Mouse (Mus musculus) adrenal gland, postnatal 0 days (tissue): ENCODE results near the gene Wnt5b. TPM values are rescaled to one million over a fixed set of nuclear protein-coding genes. Genes with fewer than 3 reads are reported as not detected.

Source experiments
- polyA plus RNA-seq: library from polyadenylated mRNA; unstranded; fragments of >200 nt; fragmentation: Nextera tagmentation; extraction: Ambion mirVana; gene quantifications from 2 replicates; pipeline ENCODE4 v1.2.1, GENCODE M21; 2015

Gene Wnt5b
- 11.9 and 24.0 TPM in 2 replicates for polyA plus RNA-seq

GRCm38 (mm10) chr6:119543803-119544517, at the start of gene Wnt5b:
Gene Wnt5b (minus strand): TSS chr6:119544347.

GRCm38 (mm10) chr6:119479343-119479875, 64.7 kb downstream of the Wnt5b start, which contains the start of gene Fbxl14:
Gene Fbxl14 (plus strand): TSS chr6:119479668.

DNA sequence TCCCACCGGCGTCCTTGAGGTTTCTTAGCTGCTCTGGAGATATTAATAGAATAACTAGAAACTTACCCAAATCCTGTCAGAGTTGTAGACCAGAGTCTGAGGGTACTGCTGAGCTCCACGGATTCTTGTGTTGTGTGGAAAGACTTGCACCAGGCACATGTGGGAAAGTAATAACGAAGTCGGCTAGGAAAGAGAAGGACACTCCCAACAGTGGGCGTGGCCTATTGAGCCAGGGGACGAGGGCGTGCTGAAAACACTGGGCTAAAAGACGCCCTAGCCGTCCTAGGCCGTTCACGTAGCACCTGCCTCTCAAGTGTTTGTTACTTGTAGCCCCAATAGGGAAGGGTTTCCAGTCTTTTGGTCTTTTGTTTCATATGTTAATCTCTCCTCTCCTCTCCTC, 126.8 kb downstream of the Wnt5b start, which contains the start of gene Adipor2:
Gene Adipor2, minus strand, starts transcription at position 351 of the 400 bp plus-strand sequence.

Other genes with a start within 250 kb of the Wnt5b start
- gene Lrtm2, start 213.6 kb downstream of the Wnt5b start, polyA plus RNA-seq = 0.12 TPM in 1 of 2 replicates, not detected in the other
- gene Adipor2, start 126.6 kb downstream of the Wnt5b start, polyA plus RNA-seq = 30.2 and 68.5 TPM in 2 replicates
- 3.8 and 5.2 TPM in 2 replicates for gene Fbxl14, start 64.7 kb downstream of the Wnt5b start, polyA plus RNA-seq